Mouse (Mus musculus) MEL (cell line): ENCODE measurements at regions not wholly inside any gene's neighbourhood (a gene's known extent, or its start where the extent isn't known, plus 50 kb on each side); places are given as distances from the start of the nearest gene placed in this dataset.

Source experiments
- DNase-seq: peaks from one replicate; pipeline ENCODE4 v3.0.0; 2011; ENCODE audit warnings: low read depth, low spot score
- H3K27ac ChIP-seq: 2 replicates; pipeline ENCODE4 v1.5.1; 2012; ENCODE audit warnings: low read depth, mild to moderate bottlenecking, control low read depth, low read length, moderate library complexity; ENCODE audit not compliant: control insufficient read depth
- H3K27me3 ChIP-seq, 2 experiments: fragments of 150-350 bp in 1 of 2; sonication (generic) in 1 of 2; 2 replicates each; pipeline ENCODE4 v1.6.1; 2012; ENCODE audit warnings: low read length in 2 of 2, mild to moderate bottlenecking in 2 of 2, improper control_type of control experiment in 1 of 2, moderate library complexity in 1 of 2; ENCODE audit not compliant: insufficient read depth in 2 of 2, control insufficient read depth in 1 of 2
- H3K36me3 ChIP-seq, 2 experiments: 2 replicates each; pipeline ENCODE4 v1.6.1; 2012 to 2014; ENCODE audit warnings: low read length in 2 of 2, improper control_type of control experiment in 1 of 2, inconsistent platforms in 1 of 2, mild to moderate bottlenecking in 1 of 2; ENCODE audit not compliant: insufficient read depth in 2 of 2, control insufficient read depth in 1 of 2
- H3K4me1 ChIP-seq, 2 experiments: fragments of 150-350 bp in 1 of 2; sonication (generic) in 1 of 2; 2 replicates each; pipeline ENCODE4 v1.6.1; 2012; ENCODE audit warnings: low read length in 2 of 2, improper control_type of control experiment in 1 of 2, mild to moderate bottlenecking in 1 of 2; ENCODE audit not compliant: insufficient read depth in 2 of 2, control insufficient read depth in 1 of 2
- H3K4me3 ChIP-seq, 2 experiments: fragments of 150-350 bp in 1 of 2; sonication (generic) in 1 of 2; 2 replicates each; pipeline ENCODE4 v1.5.1; 2012; ENCODE audit warnings: low read depth in 2 of 2, low read length in 2 of 2, mild to moderate bottlenecking in 2 of 2, moderate library complexity in 2 of 2, control low read depth in 1 of 2, improper control_type of control experiment in 1 of 2; ENCODE audit not compliant: control insufficient read depth in 1 of 2, insufficient read depth in 1 of 2
- H3K79me2 ChIP-seq: 2 replicates; pipeline ENCODE4 v1.6.1; 2012; ENCODE audit warnings: mild to moderate bottlenecking, low read length, moderate library complexity; ENCODE audit not compliant: control insufficient read depth, poor library complexity, insufficient read depth
- H3K9ac ChIP-seq: 2 replicates; pipeline ENCODE4 v1.6.1; 2012; ENCODE audit warnings: low read depth, mild to moderate bottlenecking, control low read depth, low read length, moderate library complexity; ENCODE audit not compliant: control insufficient read depth, poor library complexity, severe bottlenecking
- H3K9me3 ChIP-seq: fragments of 150-350 bp; sonication (generic); replicated peaks from 2 replicates; pipeline ENCODE4 v1.6.1; 2012; ENCODE audit warnings: mild to moderate bottlenecking, low read length, improper control_type of control experiment, moderate library complexity; ENCODE audit not compliant: insufficient read depth
- CTCF ChIP-seq, 3 experiments: IDR thresholded peaks in 2 of 3; conservative IDR thresholded peaks in 1 of 3; 2 replicates each; pipeline ENCODE4 v1.5.1; 2011 to 2012; ENCODE audit warnings: low read length in 3 of 3, low read depth in 2 of 3, mild to moderate bottlenecking in 2 of 3, improper control_type of control experiment in 1 of 3, inconsistent platforms in 1 of 3, mixed read lengths in 1 of 3, moderate library complexity in 1 of 3; ENCODE audit not compliant: control insufficient read depth in 1 of 3, insufficient read depth in 1 of 3, poor library complexity in 1 of 3, severe bottlenecking in 1 of 3
- E2F4 ChIP-seq: IDR thresholded peaks from 2 replicates; pipeline ENCODE4 v1.6.1; 2011; ENCODE audit warnings: low read depth, low read length, improper control_type of control experiment, borderline replicate concordance
- ELF1 ChIP-seq: IDR thresholded peaks from 2 replicates; pipeline ENCODE4 v1.6.1; 2014; ENCODE audit warnings: low read depth, mild to moderate bottlenecking, inconsistent platforms, low read length, improper control_type of control experiment, moderate library complexity
- GATA1 ChIP-seq: IDR thresholded peaks from 2 replicates; pipeline ENCODE4 v1.6.1; 2011; ENCODE audit warnings: low read depth, low read length, improper control_type of control experiment
- HCFC1 ChIP-seq: IDR thresholded peaks from 2 replicates; pipeline ENCODE4 v1.6.1; 2012; ENCODE audit warnings: low read depth, mild to moderate bottlenecking, inconsistent platforms, low read length, improper control_type of control experiment, moderate library complexity
- MAZ ChIP-seq: IDR thresholded peaks from 2 replicates; pipeline ENCODE4 v1.6.1; 2012; ENCODE audit warnings: low read depth, mild to moderate bottlenecking, inconsistent platforms, low read length, improper control_type of control experiment
- MEF2A ChIP-seq: IDR thresholded peaks from 2 replicates; pipeline ENCODE4 v1.6.1; 2014; ENCODE audit warnings: low read depth, mild to moderate bottlenecking, inconsistent platforms, low read length, improper control_type of control experiment; ENCODE audit not compliant: poor library complexity, insufficient replicate concordance, severe bottlenecking; ENCODE audit errors: extremely low read depth
- MXI1 ChIP-seq: IDR thresholded peaks from 2 replicates; pipeline ENCODE4 v1.6.1; 2011; ENCODE audit warnings: mild to moderate bottlenecking, low read depth, low read length, improper control_type of control experiment
- MYB ChIP-seq: IDR thresholded peaks from 2 replicates; pipeline ENCODE4 v1.6.1; 2011; ENCODE audit warnings: mild to moderate bottlenecking, low read depth, low read length, improper control_type of control experiment
- MYC ChIP-seq: IDR thresholded peaks from 2 replicates; pipeline ENCODE4 v1.6.1; 2011; ENCODE audit warnings: low read depth, mild to moderate bottlenecking, low read length, improper control_type of control experiment, moderate library complexity
- NELFE ChIP-seq: IDR thresholded peaks from 2 replicates; pipeline ENCODE4 v1.6.1; 2011; ENCODE audit warnings: low read depth, low read length, improper control_type of control experiment
- RCOR1 ChIP-seq: IDR thresholded peaks from 2 replicates; pipeline ENCODE4 v1.6.1; 2012; ENCODE audit warnings: low read depth, mild to moderate bottlenecking, inconsistent platforms, low read length, improper control_type of control experiment
- SMC3 ChIP-seq: IDR thresholded peaks from 2 replicates; pipeline ENCODE4 v1.6.1; 2011; ENCODE audit warnings: low read depth, low read length, improper control_type of control experiment
- TAL1 ChIP-seq: IDR thresholded peaks from 2 replicates; pipeline ENCODE4 v1.6.1; 2012; ENCODE audit warnings: mild to moderate bottlenecking, inconsistent platforms, low read length, moderate library complexity, mixed read lengths
- TCF12 ChIP-seq: IDR thresholded peaks from 2 replicates; pipeline ENCODE4 v1.6.1; 2014; ENCODE audit warnings: low read depth, mild to moderate bottlenecking, inconsistent platforms, low read length, improper control_type of control experiment, moderate library complexity
- UBTF ChIP-seq: IDR thresholded peaks from 2 replicates; pipeline ENCODE4 v1.6.1; 2012; ENCODE audit warnings: low read depth, mild to moderate bottlenecking, inconsistent platforms, low read length, improper control_type of control experiment, moderate library complexity, borderline replicate concordance; ENCODE audit not compliant: insufficient read depth
- USF2 ChIP-seq, 2 experiments: IDR thresholded peaks; 2 replicates each; pipeline ENCODE4 v1.6.1; 2011 to 2012; ENCODE audit warnings: improper control_type of control experiment in 2 of 2, low read length in 2 of 2, borderline replicate concordance in 1 of 2, inconsistent platforms in 1 of 2, low read depth in 1 of 2, mild to moderate bottlenecking in 1 of 2; ENCODE audit not compliant: insufficient read depth in 1 of 2
- ZC3H11A ChIP-seq: IDR thresholded peaks from 2 replicates; pipeline ENCODE4 v1.6.1; 2012; ENCODE audit warnings: low read depth, mild to moderate bottlenecking, inconsistent platforms, low read length, improper control_type of control experiment
- ZMIZ1 ChIP-seq: IDR thresholded peaks from 2 replicates; pipeline ENCODE4 v1.6.1; 2012; ENCODE audit warnings: low read depth, mild to moderate bottlenecking, inconsistent platforms, low read length, improper control_type of control experiment, moderate library complexity
- ZNF384 ChIP-seq: IDR thresholded peaks from 2 replicates; pipeline ENCODE4 v1.6.1; 2012; ENCODE audit warnings: low read depth, mild to moderate bottlenecking, inconsistent platforms, low read length, improper control_type of control experiment

- no peaks in the 10 kb centered on the region; the same call in 1 of the 2 replicates for H3K79me2 ChIP-seq
- H3K4me3 ChIP-seq = no peak overlapping the region
- H3K27me3 ChIP-seq = no peaks in the 10 kb centered on the region; a peak in 1 of 4 replicates
- no peaks in the 10 kb centered on the region for H3K9me3 ChIP-seq
- H3K27ac ChIP-seq = no peak overlapping the region
- TF ChIP-seq E2F4 (no peak), TCF12 (no peak)
- H3K9ac ChIP-seq = no peak overlapping the region
- no peaks in the 10 kb centered on the region for H3K4me1 ChIP-seq
- DNase-seq = no peak
- no peaks in the 10 kb centered on the region for H3K36me3 ChIP-seq
Measured at GRCm38 (mm10) chr9:61047289-61047688, 252.9 kb downstream of the Uaca start.

GRCm38 (mm10) chr9:61048576-61048975, 254.2 kb downstream of the Uaca start:
- H3K9ac ChIP-seq = no peak overlapping the region
- no peaks in the 10 kb centered on the region for H3K9me3 ChIP-seq
- H3K4me3 ChIP-seq = no peak overlapping the region
- H3K79me2 ChIP-seq = no peaks in the 10 kb centered on the region; the same call in 1 of the 2 replicates
- H3K27ac ChIP-seq = no peak overlapping the region
- no peaks in the 10 kb centered on the region for H3K4me1 ChIP-seq
- no peak for DNase-seq
- H3K27me3 ChIP-seq = no peaks in the 10 kb centered on the region; a peak in 1 of 4 replicates
- TF ChIP-seq ZC3H11A = no peak
- TF ChIP-seq MYC = no peak
- no peak for TF ChIP-seq TCF12
- TF ChIP-seq CTCF (IDR thresholded peaks at IDR 0.05 in 2 of 3, conservative IDR thresholded peaks at IDR 0.05 in 1 of 3; ENCODE audit: control insufficient read depth in 1 of 3, insufficient read depth in 1 of 3, low read depth in 2 of 3, low read length in 3 of 3, poor library complexity in 1 of 3, severe bottlenecking in 1 of 3) = no peak
- no peak for TF ChIP-seq MEF2A
- TF ChIP-seq ZNF384 = no peak
- TF ChIP-seq MXI1 = no peak
- TF ChIP-seq USF2 (IDR thresholded peaks at IDR 0.05; ENCODE audit: borderline replicate concordance in 1 of 2, insufficient read depth in 1 of 2, low read depth in 1 of 2, low read length in 2 of 2) = no peak
- no peak for TF ChIP-seq NELFE
- TF ChIP-seq GATA1 = no peak
- no peak for TF ChIP-seq ZMIZ1
- TF ChIP-seq UBTF = no peak
- no peak for TF ChIP-seq MAZ
- no peak for TF ChIP-seq ELF1
- TF ChIP-seq MYB = no peak
- no peak for TF ChIP-seq RCOR1
- no peak for TF ChIP-seq HCFC1
- no peak for TF ChIP-seq TAL1
- no peak for TF ChIP-seq SMC3
- no peaks in the 10 kb centered on the region for H3K36me3 ChIP-seq
